Mouse (Mus musculus) E14TG2a.4 (cell line): ENCODE measurements at regions not wholly inside any gene's neighbourhood (a gene's known extent, or its start where the extent isn't known, plus 50 kb on each side); places are given as distances from the start of the nearest gene placed in this dataset.

Experiments
- CTCF ChIP-seq: conservative IDR thresholded peaks from 2 replicates; pipeline ENCODE4 v1.5.1; 2014; ENCODE audit warnings: low read length
- NANOG ChIP-seq: IDR thresholded peaks from 2 replicates; pipeline ENCODE4 v1.6.1; 2014; ENCODE audit warnings: borderline replicate concordance, low read length, mixed read lengths
- POU5F1 ChIP-seq: IDR thresholded peaks from 2 replicates; pipeline ENCODE4 v1.6.1; 2014; ENCODE audit warnings: low read length, borderline replicate concordance

- no peak for TF ChIP-seq CTCF
- TF ChIP-seq NANOG = no peak
- no peak for TF ChIP-seq POU5F1
These were observed 89.3 kb downstream of the Cxcl12 start for GRCm38 (mm10) chr6:117257591-117257990.
